8 mouse cellular contexts compared by ENCODE assay signal in the genomic region with DNA sequence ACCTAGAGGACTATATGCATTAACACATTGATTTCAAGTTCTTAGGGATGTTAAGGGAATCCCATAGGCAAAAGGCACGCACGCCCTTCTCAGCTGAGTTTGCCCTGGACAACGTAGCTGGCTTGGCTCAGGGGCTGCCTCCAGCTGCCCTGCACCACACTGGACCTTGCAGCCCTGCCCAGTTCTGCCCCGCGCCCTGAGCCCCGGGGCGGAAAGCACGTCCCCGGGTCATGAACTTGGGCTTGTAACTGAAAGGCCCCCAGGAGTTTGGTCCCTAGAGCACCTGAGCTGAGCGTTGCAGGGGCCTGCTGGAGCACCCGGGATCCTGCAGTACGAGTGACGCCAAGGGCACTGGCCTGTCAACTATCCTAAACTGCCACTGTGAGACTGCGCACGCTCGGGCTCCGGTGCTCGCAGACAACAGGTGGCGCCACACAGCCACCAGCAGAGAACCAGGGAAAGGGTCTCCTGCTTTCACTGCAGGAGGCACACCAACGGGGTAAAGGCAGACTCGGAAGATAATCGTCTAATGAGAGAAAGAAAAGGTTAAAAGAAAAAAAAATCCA. TPM values are rescaled to one million over a fixed set of nuclear protein-coding genes. Genes with fewer than 3 reads are reported as not detected.
DNase-seq lines count a peak whose midpoint lies in the region; ATAC-seq and TF ChIP-seq lines count a peak whose summit lies in the region.

No protein-coding gene starts in this region.

- peaks cover 5% of the 10 kb centered on the region; the same call in 1 of the 2 replicates for H3K4me1 ChIP-seq in testis, adult 2 months (ENCODE audit: control insufficient read depth, insufficient read depth, low read length)
- no peaks in the 10 kb centered on the region; the same call in 1 of the 2 replicates for H3K4me1 ChIP-seq in embryonic fibroblast, embryonic 13.5 days (ENCODE audit: control insufficient read depth, insufficient read depth, low read length)
- no peaks in the 10 kb centered on the region for H3K4me1 ChIP-seq in hindbrain, postnatal 0 days (ENCODE audit: insufficient read depth, low read length)
- H3K4me1 ChIP-seq in liver, embryonic 14.5 days (replicated peaks; ENCODE audit: control insufficient read depth in 2 of 2, insufficient read depth in 2 of 2, low read length in 1 of 2): peaks cover 14 to 30% of the 10 kb centered on the region in 2 experiments

- H3K9me3 ChIP-seq in hindbrain, postnatal 0 days (ENCODE audit: low read length): no peaks in the 10 kb centered on the region
- no peaks in the 10 kb centered on the region for H3K9me3 ChIP-seq in liver, embryonic 14.5 days (ENCODE audit: control insufficient read depth, low read length)

- peak overlapping the region; percentile 48 for H3K4me2 ChIP-seq in hindbrain, postnatal 0 days (ENCODE audit: low read depth, low read length)
- peak overlapping the region; percentile 63 for H3K4me2 ChIP-seq in liver, embryonic 14.5 days (ENCODE audit: low read depth)

- no peak overlapping the region for H3K27ac ChIP-seq in testis, adult 2 months (ENCODE audit: control insufficient read depth, insufficient read depth, low read depth, low read length)
- H3K27ac ChIP-seq in embryonic fibroblast, embryonic 13.5 days (ENCODE audit: insufficient read depth, low read length): no peak overlapping the region
- no peak overlapping the region for H3K27ac ChIP-seq in hindbrain, postnatal 0 days
- H3K27ac ChIP-seq in liver, embryonic 14.5 days: no peak overlapping the region

- TF ChIP-seq POLR2A in testis, adult 2 months (IDR thresholded peaks at IDR 0.05; ENCODE audit: control insufficient read depth, low read depth, low read length): no peak
- no peak for TF ChIP-seq POLR2A in embryonic fibroblast, embryonic 13.5 days (IDR thresholded peaks at IDR 0.05; ENCODE audit: low read depth, low read length)

- intact Hi-C loops in left cerebral cortex, postnatal 14 days (cut with DNase I): loop anchor here (5.0 kb wide), 1 partner anchor 163 kb away; no protein-coding TSS in a partner anchor

- no peak for DNase-seq in testis, postnatal 14 days (ENCODE audit: low spot score)
- peak; percentile 54 for DNase-seq in hindbrain, postnatal 0 days (ENCODE audit: low spot score)
- no peak for DNase-seq in liver, embryonic 14.5 days (ENCODE audit: low read depth in 3 of 3, low spot score in 3 of 3)
- DNase-seq in retina, postnatal 1 day: peak; percentile 74
- no peak for DNase-seq in urinary bladder, postnatal 25 days (ENCODE audit: low spot score)
- no peak for DNase-seq in left cerebral cortex, postnatal 14 days (ENCODE audit: low spot score in 2 of 2)

- TF ChIP-seq CTCF in testis, adult 2 months (IDR thresholded peaks at IDR 0.05; ENCODE audit: control insufficient read depth, insufficient read depth, insufficient replicate concordance, low read depth, low read length): peak; percentile 29; the same call in 1 of the 2 replicates
- peak; percentile 52; the same call in 1 of the 2 replicates for TF ChIP-seq CTCF in embryonic fibroblast, embryonic 13.5 days (IDR thresholded peaks at IDR 0.05; ENCODE audit: borderline replicate concordance, insufficient read depth, low read length)
- peak; percentile 68 for TF ChIP-seq CTCF in hindbrain, postnatal 0 days (IDR thresholded peaks at IDR 0.05; ENCODE audit: low read depth)
- TF ChIP-seq CTCF in liver, embryonic 14.5 days (IDR thresholded peaks at IDR 0.05; ENCODE audit: low read depth): peak; percentile 77

- H3K9ac ChIP-seq in hindbrain, postnatal 0 days (replicated peaks; ENCODE audit: low read length): no peak overlapping the region
- no peak overlapping the region for H3K9ac ChIP-seq in liver, embryonic 14.5 days (replicated peaks)

- H3K36me3 ChIP-seq in testis, adult 2 months (ENCODE audit: control insufficient read depth, insufficient read depth, low read length): no peaks in the 10 kb centered on the region
- H3K36me3 ChIP-seq in hindbrain, postnatal 0 days (ENCODE audit: insufficient read depth, low read length): no peaks in the 10 kb centered on the region
- no peaks in the 10 kb centered on the region for H3K36me3 ChIP-seq in liver, embryonic 14.5 days (replicated peaks; ENCODE audit: control insufficient read depth, insufficient read depth, low read depth)

- no peak for TF ChIP-seq EP300 in liver, embryonic 14.5 days (IDR thresholded peaks at IDR 0.05; ENCODE audit: low read depth)

- peak; percentile 68 for ATAC-seq in hindbrain, postnatal 0 days
- no peak for ATAC-seq in liver, embryonic 14.5 days (ENCODE audit: insufficient read depth)

- WGBS in hindbrain, postnatal 0 days: 12% methylated on average over 22 of the region's 22 CpGs
- 14% methylated on average over 22 of the region's 22 CpGs for WGBS in liver, embryonic 14.5 days (ENCODE audit: insufficient replicate concordance)

- H3K27me3 ChIP-seq in testis, adult 2 months (ENCODE audit: control insufficient read depth, insufficient read depth, low read length): no peaks in the 10 kb centered on the region
- no peaks in the 10 kb centered on the region for H3K27me3 ChIP-seq in hindbrain, postnatal 0 days (ENCODE audit: insufficient read depth, low read length)
- no peaks in the 10 kb centered on the region for H3K27me3 ChIP-seq in liver, embryonic 14.5 days (ENCODE audit: control insufficient read depth, insufficient read depth, low read length)

- no peak overlapping the region; the same call in 1 of the 2 replicates for H3K4me3 ChIP-seq in testis, adult 2 months (ENCODE audit: control insufficient read depth, low read depth, low read length)
- H3K4me3 ChIP-seq in embryonic fibroblast, embryonic 13.5 days (ENCODE audit: insufficient read depth, low read length): no peak overlapping the region
- H3K4me3 ChIP-seq in hindbrain, postnatal 0 days (ENCODE audit: low read length): peak overlapping the region; percentile 18; the same call in 1 of the 2 replicates
- peak overlapping the region in 1 of 2 experiments; percentile 23; a peak in 2 of 4 replicates for H3K4me3 ChIP-seq in liver, embryonic 14.5 days (ENCODE audit: insufficient read depth in 1 of 2, low read depth in 2 of 2, low read length in 2 of 2)

RNA-seq across cellular contexts. Expression of gene Hnrnpll, which starts 43.1 kb away (rescaled TPM):
- 44.0 and 52.0 TPM in 2 replicates for polyA plus RNA-seq in testis, adult 2 months (2012; rRNA removed)
- polyA plus RNA-seq in embryonic fibroblast, embryonic 13.5 days (2011; ENCODE audit: insufficient read length, low read depth, missing spikeins): 56.4 and 62.8 TPM in 2 replicates
- total RNA-seq in hindbrain, postnatal 0 days (2014; rRNA removed): 41.8 and 52.7 TPM in 2 replicates
- polyA plus RNA-seq in hindbrain, postnatal 0 days (2015; fragmentation: Nextera tagmentation; extraction: Ambion mirVana): 40.0 and 40.2 TPM in 2 replicates
- 16.2 and 23.5 TPM in 2 replicates for polyA plus RNA-seq in liver, embryonic 14.5 days (2012; rRNA removed)
- 23.1 and 23.9 TPM in 2 replicates for polyA plus RNA-seq in liver, embryonic 14.5 days (2014; fragmentation: Nextera tagmentation; extraction: Ambion mirVana)
- total RNA-seq in left cerebral cortex, postnatal 14 days (2021): 10 to 100 TPM; 59.4 to 60.9 TPM

Comparison
In these comparisons a context has a peak if more than half of its experiments do, and no peak if none do; other contexts are left out.
1. DNase-seq: peak in hindbrain, postnatal 0 days (single experiment) and retina, postnatal 1 day (single experiment); none in testis, postnatal 14 days (single experiment), liver, embryonic 14.5 days (0 of 3), urinary bladder, postnatal 25 days (single experiment) and left cerebral cortex, postnatal 14 days (0 of 2).
2. Peak in every context shown above with its lines, with median percentiles within 50 percentile points of each other: CTCF ChIP-seq.